Mouse (Mus musculus) forebrain, embryonic 16.5 days (tissue): ENCODE measurements around the gene Higd1c. TPM values are rescaled to one million over a fixed set of nuclear protein-coding genes. Genes with fewer than 3 reads are reported as not detected.
A peak's percentile ranks its signal among the peaks of the same experiment; 100 is the strongest.
"Not testable (repeated sequence)": the region's sequence is repeated elsewhere in the genome, so short reads cannot be mapped to it uniquely, and the experiment has no call there.

Experiments used
- ATAC-seq: fragments of 200-750 bp; cut with Nextera tagmentation; 2 replicates; pipeline ENCODE4 v1.8.0; 2017; ENCODE audit warnings: mild to moderate bottlenecking, moderate library complexity
- H3K27ac ChIP-seq: fragments of 300-500 bp; sonication (generic); 2 replicates; pipeline ENCODE4 v1.5.1; 2014; ENCODE audit warnings: low read length, control low read depth
- H3K27me3 ChIP-seq: fragments of 300-500 bp; sonication (generic); replicated peaks from 2 replicates; pipeline ENCODE4 v1.6.1; 2014; ENCODE audit warnings: low read length; ENCODE audit not compliant: control insufficient read depth, insufficient read depth
- H3K36me3 ChIP-seq: fragments of 300-500 bp; sonication (generic); 2 replicates; pipeline ENCODE4 v1.6.1; 2014; ENCODE audit not compliant: control insufficient read depth, insufficient read depth
- H3K4me1 ChIP-seq: fragments of 300-500 bp; sonication (generic); replicated peaks from 2 replicates; pipeline ENCODE4 v1.6.1; 2014; ENCODE audit warnings: low read length; ENCODE audit not compliant: control insufficient read depth, insufficient read depth
- H3K4me2 ChIP-seq: fragments of 300-500 bp; sonication (generic); 2 replicates; pipeline ENCODE4 v1.6.1; 2014; ENCODE audit warnings: mild to moderate bottlenecking, low read length, control low read depth
- H3K4me3 ChIP-seq: fragments of 300-500 bp; sonication (generic); replicated peaks from 2 replicates; pipeline ENCODE4 v1.5.1; 2014; ENCODE audit warnings: mild to moderate bottlenecking, low read length, control low read depth
- H3K9ac ChIP-seq: fragments of 300-500 bp; sonication (generic); replicated peaks from 2 replicates; pipeline ENCODE4 v1.6.1; 2014; ENCODE audit warnings: low read depth, low read length, control low read depth
- H3K9me3 ChIP-seq: fragments of 300-500 bp; sonication (generic); 2 replicates; pipeline ENCODE4 v1.6.1; 2016; ENCODE audit warnings: low read length; ENCODE audit not compliant: control insufficient read depth
- WGBS: fragments of 180-500 bp; shearing (Covaris S2); extraction: QIAGEN DNeasy Blood & Tissue Kit; methylation state at CpG from one replicate; pipeline ENCODE4 v1.1.7; 2014; 5-methylcytosine and 5-hydroxymethylcytosine counted together
- polyA plus RNA-seq: library from polyadenylated mRNA; unstranded; fragments of >200 nt; fragmentation: Nextera tagmentation; extraction: Ambion mirVana; gene quantifications from 2 replicates; pipeline ENCODE4 v1.2.1, GENCODE M21; 2015

Higd1c gene
- polyA plus RNA-seq, 1 experiment from 2014 or later, result not detected

DNA sequence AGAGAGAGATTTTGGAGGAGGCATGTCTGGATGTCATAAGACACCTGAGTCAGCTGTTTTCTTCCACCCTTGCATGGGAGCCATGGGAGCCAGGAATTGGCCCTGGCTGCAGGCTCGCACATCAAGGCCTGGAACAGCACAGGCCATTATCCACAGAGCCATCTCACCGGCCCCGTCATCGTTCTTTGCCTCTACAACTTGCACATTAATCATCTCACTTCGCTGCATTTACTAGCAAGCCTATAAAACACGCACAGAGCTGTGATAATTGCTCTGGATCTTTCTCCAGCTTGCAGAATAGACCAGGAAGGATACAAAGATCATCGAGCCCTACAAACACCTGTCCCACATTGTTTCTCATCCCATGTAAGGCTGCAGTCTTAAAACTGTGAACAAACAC, 33.6 kb upstream of the Higd1c start:
- no peak for ATAC-seq
- H3K9me3 ChIP-seq, result no peaks in the 10 kb centered on the region
- 78% methylated on average over 7 of the region's 7 CpGs for WGBS

DNA sequence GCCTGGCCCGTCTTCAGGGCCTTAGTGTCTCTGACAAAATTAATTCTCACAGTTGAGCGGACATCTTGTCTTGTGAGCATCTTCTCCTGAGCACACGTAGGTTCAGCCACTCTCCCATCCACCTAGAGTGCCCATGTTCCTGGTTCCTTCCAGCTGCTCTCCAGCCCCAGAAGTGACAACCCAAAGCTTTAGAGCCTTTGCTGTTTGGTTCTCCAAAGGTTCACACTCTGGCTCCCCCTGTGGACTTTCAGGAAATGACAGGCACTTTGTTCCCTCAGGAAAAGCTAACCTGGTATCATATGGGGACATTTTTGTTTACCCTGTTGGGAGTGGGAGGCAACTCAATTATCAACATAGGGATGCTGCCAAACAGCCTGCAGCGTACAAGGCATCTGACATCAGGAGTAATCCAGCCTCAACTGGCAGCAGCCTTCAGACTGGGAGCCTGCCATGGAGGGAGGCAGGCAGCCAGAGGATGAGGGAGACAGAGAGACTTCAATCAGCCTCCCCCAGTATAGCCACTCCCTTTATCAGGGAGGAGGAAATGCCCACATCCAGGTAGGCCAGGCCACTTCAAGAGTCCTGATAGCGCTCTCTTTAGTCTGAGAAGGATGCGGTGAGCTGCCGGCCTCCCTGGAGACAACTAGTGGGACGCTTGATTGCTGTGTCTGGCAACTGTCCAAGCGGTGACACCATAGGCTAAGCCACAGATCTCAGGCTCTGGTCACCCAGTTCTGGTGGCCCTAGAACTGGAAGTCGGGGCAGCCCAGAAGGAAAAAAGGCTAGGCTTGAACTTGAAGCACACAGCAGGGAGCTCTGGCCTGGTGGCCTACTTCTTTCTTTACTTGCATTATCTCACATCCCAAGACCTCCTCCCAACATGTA, 32.0 kb upstream of the Higd1c start:
- H3K9me3 ChIP-seq, H3K4me1 ChIP-seq, H3K36me3 ChIP-seq, H3K27me3 ChIP-seq, H3K4me3 ChIP-seq, H3K4me2 ChIP-seq, ATAC-seq, H3K9ac ChIP-seq, H3K27ac ChIP-seq: not testable (repeated sequence)
- whole genome bisulfite sequencing, result 23% methylated on average over 2 of the region's 10 CpGs

More for the DNA sequence above, 33.6 kb upstream of the Higd1c start:
- H3K9ac ChIP-seq, result no peak overlapping the region
- H3K27me3 ChIP-seq, result no peaks in the 10 kb centered on the region
- no peak overlapping the region for H3K4me2 ChIP-seq
- no peaks in the 10 kb centered on the region for H3K4me1 ChIP-seq
- H3K4me3 ChIP-seq, result no peak overlapping the region
- no peak overlapping the region for H3K27ac ChIP-seq
- H3K36me3 ChIP-seq, result no peaks in the 10 kb centered on the region

DNA sequence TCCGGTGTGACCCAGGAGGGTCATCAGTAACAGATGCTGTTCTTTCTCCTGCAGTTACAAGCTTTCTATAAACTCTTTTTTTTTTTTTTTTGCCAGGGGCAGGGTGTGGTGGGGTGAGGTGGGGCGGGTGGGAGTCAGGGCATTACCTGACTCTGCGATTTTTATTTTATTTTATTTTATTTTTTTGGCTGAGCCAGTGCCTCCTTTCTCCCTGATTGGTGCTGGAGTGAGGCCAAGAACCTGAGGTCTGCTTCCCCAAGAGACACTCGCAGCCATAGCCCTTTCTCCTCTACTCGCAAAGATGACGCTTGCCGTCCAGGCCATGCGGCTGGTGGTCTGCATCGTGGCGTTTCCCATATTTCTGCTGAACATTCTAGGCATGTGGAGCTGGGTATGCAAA, 29.7 kb upstream of the Higd1c start, which contains the start of gene Mettl7a3:
Gene Mettl7a3, plus strand, starts transcription at position 301 of the 400 bp plus-strand sequence.
- no peak within 1 kb of the TSS for H3K27ac ChIP-seq
- no peak within 1 kb of the TSS for H3K4me3 ChIP-seq
- 74% methylated on average over 10 of the region's 10 CpGs for WGBS
- ATAC-seq, result no peak
- H3K9ac ChIP-seq, result no peak within 1 kb of the TSS
- no peaks in the 10 kb centered on the region for H3K27me3 ChIP-seq
- no peak within 1 kb of the TSS for H3K4me2 ChIP-seq
- H3K36me3 ChIP-seq, result no peaks in the 10 kb centered on the region
- H3K4me1 ChIP-seq, result no peaks in the 10 kb centered on the region
- H3K9me3 ChIP-seq, result no peaks in the 10 kb centered on the region

DNA sequence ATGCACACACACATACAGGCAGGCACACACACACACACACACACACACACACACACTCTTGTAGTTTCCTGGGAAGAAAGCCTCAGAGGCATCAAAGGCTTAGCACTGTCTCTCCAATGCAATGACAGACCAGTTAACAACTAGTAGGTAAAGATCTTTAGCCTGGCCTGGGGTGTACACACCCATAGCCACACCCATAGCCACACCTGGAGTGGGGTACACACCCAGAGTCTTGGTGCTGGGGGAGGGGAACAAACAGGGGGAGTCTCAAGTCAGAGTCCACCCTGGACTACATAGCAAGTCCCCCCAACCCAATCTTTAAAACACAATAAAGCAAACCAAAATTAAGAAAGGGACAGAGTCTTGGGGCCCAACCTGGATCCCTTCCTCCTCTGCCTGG, 27.0 kb upstream of the Higd1c start:
- H3K36me3 ChIP-seq, H3K4me1 ChIP-seq, H3K27me3 ChIP-seq, H3K4me2 ChIP-seq, H3K9ac ChIP-seq, H3K27ac ChIP-seq, H3K4me3 ChIP-seq, ATAC-seq, H3K9me3 ChIP-seq: not testable (repeated sequence)

DNA sequence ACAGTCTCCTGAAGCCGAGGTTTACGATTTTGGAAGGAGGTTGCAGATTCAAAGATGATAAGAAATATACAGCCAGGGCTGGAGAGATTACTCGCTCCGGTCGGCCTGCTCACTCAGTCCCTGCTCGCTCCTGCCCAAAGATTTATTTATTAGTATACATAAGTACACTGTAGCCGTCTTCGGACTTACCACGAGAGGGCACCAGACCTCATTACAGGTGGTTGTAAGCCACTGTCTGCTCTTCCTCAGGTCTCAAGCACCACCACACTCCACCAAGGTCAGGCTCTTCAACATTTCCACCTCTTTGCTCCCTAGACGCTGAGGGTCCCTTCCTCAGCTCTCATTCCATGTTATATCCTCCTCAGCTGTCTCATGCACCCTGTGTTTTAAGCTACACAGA, 26.5 kb upstream of the Higd1c start:
- H3K4me1 ChIP-seq, H3K9me3 ChIP-seq, H3K9ac ChIP-seq, H3K27me3 ChIP-seq, H3K36me3 ChIP-seq, H3K4me2 ChIP-seq, ATAC-seq, H3K27ac ChIP-seq, H3K4me3 ChIP-seq: not testable (repeated sequence)
- 22% methylated on average over 7 of the region's 10 CpGs for WGBS

DNA sequence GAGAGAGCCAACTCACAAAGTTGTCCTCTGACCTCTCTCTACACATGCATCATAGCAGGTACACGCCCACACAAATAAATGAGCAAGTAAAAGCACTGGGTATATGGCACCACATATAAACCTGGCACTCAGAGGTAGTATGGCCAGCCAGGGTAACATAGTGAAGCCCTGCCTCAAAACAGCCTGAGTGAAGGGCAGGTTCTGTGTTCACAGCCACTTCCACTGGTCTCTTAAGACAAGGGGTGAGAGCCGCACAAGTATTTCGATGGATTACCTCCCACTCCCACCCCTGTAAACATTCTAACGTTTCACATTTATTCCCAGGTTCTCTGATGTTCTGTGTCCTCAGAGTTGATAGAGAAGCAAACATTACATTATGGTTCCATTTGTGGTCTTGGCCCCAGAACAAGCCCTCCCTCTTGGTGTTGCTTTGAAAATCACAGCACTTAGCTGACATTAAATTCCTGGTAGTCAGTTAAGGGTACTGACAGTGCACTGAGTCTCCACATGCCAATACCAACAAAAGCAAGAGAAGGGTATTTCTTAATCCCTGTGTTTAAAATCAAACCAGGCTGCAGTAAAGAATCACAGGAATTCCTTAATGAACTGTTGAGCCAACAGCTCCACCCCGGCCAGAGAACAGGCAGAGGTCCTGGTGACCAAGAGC, 22.9 kb upstream of the Higd1c start:
- not testable (repeated sequence) for H3K9me3 ChIP-seq, H3K4me3 ChIP-seq, H3K9ac ChIP-seq, H3K4me1 ChIP-seq, H3K27ac ChIP-seq, H3K4me2 ChIP-seq, H3K27me3 ChIP-seq, H3K36me3 ChIP-seq, ATAC-seq
- 59% methylated on average over 4 of the region's 5 CpGs for WGBS

DNA sequence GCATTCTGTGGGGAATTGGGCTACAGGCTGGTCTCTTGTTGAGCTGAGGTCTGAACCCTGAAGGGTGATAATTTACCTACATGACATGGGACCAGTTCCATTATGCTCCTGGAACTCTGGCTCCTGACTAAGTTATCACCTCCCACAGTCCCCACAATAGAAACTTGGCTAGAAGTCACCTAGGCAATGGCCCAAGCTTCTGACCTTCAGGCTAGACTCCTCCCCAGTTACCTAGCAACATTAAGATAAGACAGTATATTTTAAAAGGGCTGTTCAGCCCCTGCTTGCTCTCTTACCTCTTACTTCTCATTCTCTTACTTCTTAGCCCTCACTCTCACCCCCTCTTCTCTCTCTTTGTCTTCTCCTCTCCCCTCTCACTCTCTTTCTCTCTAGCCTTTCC, 18.9 kb upstream of the Higd1c start:
- H3K9ac ChIP-seq, result no peak overlapping the region
- no peak for ATAC-seq
- no peak overlapping the region for H3K27ac ChIP-seq
- no peaks in the 10 kb centered on the region for H3K36me3 ChIP-seq
- H3K4me2 ChIP-seq, result no peak overlapping the region
- H3K4me3 ChIP-seq, result no peak overlapping the region
- H3K27me3 ChIP-seq, result no peaks in the 10 kb centered on the region
- no peaks in the 10 kb centered on the region for H3K9me3 ChIP-seq
- no peaks in the 10 kb centered on the region for H3K4me1 ChIP-seq

DNA sequence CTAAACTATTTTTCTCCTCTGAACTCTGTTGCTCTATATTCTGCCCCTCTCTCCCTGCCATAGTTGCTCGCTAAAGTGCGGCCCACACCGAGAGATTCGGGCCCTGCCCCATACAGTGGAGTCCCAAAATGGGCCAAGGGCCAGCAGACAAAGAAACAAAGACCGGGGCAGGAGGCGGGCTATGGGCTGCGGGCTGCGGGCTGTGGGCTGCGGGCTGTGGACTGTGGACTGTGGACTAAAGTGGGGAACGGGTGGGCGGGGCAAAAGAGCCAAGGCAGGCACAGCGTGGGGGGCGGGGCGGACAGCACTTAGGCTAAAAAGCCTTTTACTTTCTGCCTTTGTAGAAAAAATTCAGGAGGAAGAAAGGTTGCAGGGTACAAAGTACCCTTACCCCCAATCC, 17.6 kb upstream of the Higd1c start:
- H3K4me2 ChIP-seq, result no peak overlapping the region
- no peaks in the 10 kb centered on the region for H3K4me1 ChIP-seq
- H3K9me3 ChIP-seq, result no peaks in the 10 kb centered on the region
- H3K27ac ChIP-seq, result no peak overlapping the region
- no peaks in the 10 kb centered on the region for H3K36me3 ChIP-seq
- ATAC-seq, result 0 out of 2 replicates have a peak, but pooled peaks have one; percentile 31
- no peak overlapping the region for H3K4me3 ChIP-seq
- WGBS, result 41% methylated on average over 14 of the region's 14 CpGs
- no peaks in the 10 kb centered on the region for H3K27me3 ChIP-seq
- no peak overlapping the region for H3K9ac ChIP-seq

DNA sequence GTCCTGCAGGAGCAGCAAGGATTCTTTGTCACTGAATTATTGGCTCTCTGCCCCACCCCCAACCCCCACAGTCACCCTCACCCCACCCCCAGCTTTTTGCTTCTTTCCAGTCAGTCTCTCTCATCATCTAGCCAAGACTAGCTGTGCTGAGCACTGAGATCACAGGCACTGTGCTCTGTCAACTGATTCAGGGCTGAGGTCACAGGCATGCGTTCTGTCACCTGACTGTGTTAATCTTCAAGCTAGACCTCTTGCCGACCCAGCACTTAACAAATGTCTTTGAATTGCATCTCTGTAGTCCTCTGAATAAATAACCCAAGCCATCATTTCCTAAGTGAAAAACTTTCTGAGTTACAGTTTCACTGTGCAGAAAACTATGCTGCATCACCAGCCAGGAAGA, 14.8 kb upstream of the Higd1c start:
- no peak overlapping the region for H3K9ac ChIP-seq
- H3K4me3 ChIP-seq, result no peak overlapping the region
- no peak overlapping the region for H3K4me2 ChIP-seq
- no peak for ATAC-seq
- no peak overlapping the region for H3K27ac ChIP-seq
- H3K27me3 ChIP-seq, result no peaks in the 10 kb centered on the region
- 50% methylated on average over 2 of the region's 2 CpGs for WGBS
- no peaks in the 10 kb centered on the region for H3K36me3 ChIP-seq
- H3K4me1 ChIP-seq, result no peaks in the 10 kb centered on the region
- no peaks in the 10 kb centered on the region for H3K9me3 ChIP-seq
